Mouse (Mus musculus) megakaryocyte-erythroid progenitor cell, adult 5 weeks (primary cell): Measurements from ENCODE around the gene Lxn. TPM values are rescaled to one million over a fixed set of nuclear protein-coding genes. Genes with fewer than 3 reads are reported as not detected.

Experiments used
- polyA plus RNA-seq: library from polyadenylated mRNA; stranded (reverse); fragments of >175 nt; gene quantifications from 2 replicates; pipeline ENCODE4 v1.2.3, GENCODE M21; 2012

The Lxn gene
- 36.9 and 39.8 TPM in 2 replicates for polyA plus RNA-seq

GRCm38 (mm10) chr3:67463450-67464372 is at the start of gene Lxn:
Gene Lxn, minus strand, starts transcription at chr3:67463926.

GRCm38 (mm10) chr3:67429999-67430380 is 33.7 kb downstream of the Lxn start, which contains the start of gene Gfm1:
Gene Gfm1, plus strand, starts transcription at chr3:67430096.

Other genes with a start within 250 kb of the Lxn start
- gene Mlf1, start 89.8 kb downstream of the Lxn start, polyA plus RNA-seq, result 0.26 and 0.30 TPM in 2 replicates
- not detected in 2 replicates for gene Gm17402, start 88.8 kb downstream of the Lxn start, polyA plus RNA-seq
- gene Gfm1, start 33.8 kb downstream of the Lxn start, polyA plus RNA-seq, result 6.5 and 8.5 TPM in 2 replicates
- 0.11 and 0.13 TPM in 2 replicates for gene Rarres1, start 51.6 kb upstream of the Lxn start, polyA plus RNA-seq
- 27.1 and 34.3 TPM in 2 replicates for gene Mfsd1, start 118.8 kb upstream of the Lxn start, polyA plus RNA-seq